Mouse (Mus musculus) gonadal fat pad, adult 2 months (tissue): ENCODE measurements around the gene Spsb2. TPM values are rescaled to one million over a fixed set of nuclear protein-coding genes. Genes with fewer than 3 reads are reported as not detected.

Experiments
- DNase-seq: peaks from one replicate; pipeline ENCODE4 v3.0.0-alpha.2; 2012; ENCODE audit warnings: low read depth
- polyA plus RNA-seq: library from polyadenylated mRNA; depleted of rRNA; stranded (reverse); fragments of >200 nt; gene quantifications from 2 replicates; pipeline ENCODE4 v1.2.3, GENCODE M21; 2012; rRNA removed

The Spsb2 gene
- polyA plus RNA-seq, 1 experiment: 20.5 TPM

GRCm38 (mm10) chr6:124856916-124857839, 48.7 kb downstream of the Spsb2 start, which contains the start of gene P3h3:
Gene P3h3, minus strand, starts transcription at chr6:124857752.
- no peak for DNase-seq

- DNase-seq: no peak
These were observed 49.5 kb downstream of the Spsb2 start for GRCm38 (mm10) chr6:124857840-124858530.

GRCm38 (mm10) chr6:124858561-124859318, 50.3 kb downstream of the Spsb2 start:
- no peak for DNase-seq

- no peak for DNase-seq
These were observed 51.3 kb downstream of the Spsb2 start for GRCm38 (mm10) chr6:124859725-124860124.

Other genes with a start within 250 kb of the Spsb2 start
- gene C1rb, start 238.4 kb upstream of the Spsb2 start, polyA plus RNA-seq: 0.10 TPM in 1 of 2 replicates, not detected in the other
- gene C1s2, start 172.6 kb upstream of the Spsb2 start, polyA plus RNA-seq: 2.1 and 2.5 TPM in 2 replicates
- 141 and 147 TPM in 2 replicates for gene Lpcat3, start 145.6 kb upstream of the Spsb2 start, polyA plus RNA-seq
- gene Emg1, start 96.5 kb upstream of the Spsb2 start, polyA plus RNA-seq: 43.6 and 44.2 TPM in 2 replicates
- 131 and 138 TPM in 2 replicates for gene Phb2, start 96.3 kb upstream of the Spsb2 start, polyA plus RNA-seq
- gene Ptpn6, start 69.9 kb upstream of the Spsb2 start, polyA plus RNA-seq: 24.2 and 25.2 TPM in 2 replicates
- gene Grcc10, start 67.3 kb upstream of the Spsb2 start, polyA plus RNA-seq: 329 and 371 TPM in 2 replicates
- not detected in 2 replicates for gene Gm45234, start 52.6 kb upstream of the Spsb2 start, polyA plus RNA-seq
- 22.4 and 55.8 TPM in 2 replicates for gene Atn1, start 52.1 kb upstream of the Spsb2 start, polyA plus RNA-seq
- gene Eno2, start 39.0 kb upstream of the Spsb2 start, polyA plus RNA-seq: 5.3 TPM in 2 replicates
- gene Lrrc23, start 28.9 kb upstream of the Spsb2 start, polyA plus RNA-seq: 3.1 and 4.6 TPM in 2 replicates
- gene Tpi1, start 5.6 kb downstream of the Spsb2 start, polyA plus RNA-seq: 494 and 839 TPM in 2 replicates
- 107 and 120 TPM in 2 replicates for gene Usp5, start 20.8 kb downstream of the Spsb2 start, polyA plus RNA-seq
- gene Cdca3, start 20.9 kb downstream of the Spsb2 start, polyA plus RNA-seq: 7.5 and 8.2 TPM in 2 replicates
- gene Gnb3, start 31.6 kb downstream of the Spsb2 start, polyA plus RNA-seq: 0.07 and 0.51 TPM in 2 replicates
- gene P3h3, start 49.1 kb downstream of the Spsb2 start, polyA plus RNA-seq: 21.4 and 24.2 TPM in 2 replicates
- gene Gpr162, start 55.3 kb downstream of the Spsb2 start, polyA plus RNA-seq: 1.0 and 1.9 TPM in 2 replicates
- gene Cd4, start 79.6 kb downstream of the Spsb2 start, polyA plus RNA-seq: 0.50 and 0.95 TPM in 2 replicates
- 2.4 and 3.1 TPM in 2 replicates for gene Lag3, start 103.0 kb downstream of the Spsb2 start, polyA plus RNA-seq
- gene Ptms, start 111.4 kb downstream of the Spsb2 start, polyA plus RNA-seq: 811 and 1,192 TPM in 2 replicates
- 363 and 367 TPM in 2 replicates for gene Mlf2, start 122.7 kb downstream of the Spsb2 start, polyA plus RNA-seq
- 180 and 195 TPM in 2 replicates for gene Cops7a, start 156.9 kb downstream of the Spsb2 start, polyA plus RNA-seq
- gene Pianp, start 188.0 kb downstream of the Spsb2 start, polyA plus RNA-seq: 1.3 and 2.0 TPM in 2 replicates
- gene Zfp384, start 200.5 kb downstream of the Spsb2 start, polyA plus RNA-seq: 41.9 and 45.0 TPM in 2 replicates
- 43.6 and 59.6 TPM in 2 replicates for gene Ing4, start 231.1 kb downstream of the Spsb2 start, polyA plus RNA-seq
- 16.2 and 18.2 TPM in 2 replicates for gene Acrbp, start 241.0 kb downstream of the Spsb2 start, polyA plus RNA-seq